Mouse (Mus musculus): ENCODE measurements at regions not wholly inside any gene's neighbourhood (a gene's known extent, or its start where the extent isn't known, plus 50 kb on each side); places are given as distances from the start of the nearest gene placed in this dataset.
"Not testable (repeated sequence)": the region's sequence is repeated elsewhere in the genome, so short reads cannot be mapped to it uniquely, and the experiment has no call there.

DNA sequence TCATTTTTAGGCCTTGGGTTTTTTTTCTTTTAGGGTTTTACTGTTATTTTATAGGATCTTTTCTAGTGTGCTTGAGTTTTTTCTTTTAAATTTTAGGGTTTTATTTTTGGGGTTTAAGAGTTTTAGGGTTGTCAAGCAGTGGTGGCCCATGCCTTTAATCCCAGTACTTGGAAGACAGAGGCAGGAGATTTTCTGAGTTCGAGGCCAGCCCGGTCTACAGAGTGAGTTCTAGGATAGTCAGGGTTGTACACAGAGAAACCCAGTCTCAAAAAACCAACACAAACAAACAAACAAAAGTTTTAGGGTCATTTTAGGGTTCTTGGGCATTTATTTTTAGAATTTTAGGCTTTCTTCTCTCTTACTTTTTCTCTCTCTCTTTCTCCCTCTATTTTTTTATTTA is 142.9 kb downstream of the Spin4 start:
- not testable (repeated sequence) for TF ChIP-seq POLR2A (IDR thresholded peaks at IDR 0.05; ENCODE audit: low read depth, low read length); ZC3H11A (IDR thresholded peaks at IDR 0.05; ENCODE audit: low read depth, low read length); E2F4 (IDR thresholded peaks at IDR 0.05; ENCODE audit: insufficient replicate concordance, low read depth, low read length)
